Mouse (Mus musculus): Measurements from ENCODE around the gene Nrn1.

GRCm38 (mm10) chr13:36723726-36724300 lies 11.1 kb downstream of the Nrn1 start:
- TF ChIP-seq CTCF (IDR thresholded peaks at IDR 0.05; ENCODE audit: control insufficient read depth, insufficient read depth, insufficient replicate concordance, low read depth, low read length) = no peak
- no peak for TF ChIP-seq POLR2A (IDR thresholded peaks at IDR 0.05; ENCODE audit: control insufficient read depth, low read depth, low read length)
